Mouse (Mus musculus) cerebellum, postnatal 36 days (tissue): ENCODE data around the gene Loxl3.
A peak's percentile ranks its signal among the peaks of the same experiment; 100 is the strongest.

Experiments
- DNase-seq, 2 experiments: peaks; one replicate each; pipeline ENCODE4 v3.0.0; 2021 to 2022; ENCODE audit warnings: mixed read lengths in 2 of 2

The Loxl3 gene

DNA sequence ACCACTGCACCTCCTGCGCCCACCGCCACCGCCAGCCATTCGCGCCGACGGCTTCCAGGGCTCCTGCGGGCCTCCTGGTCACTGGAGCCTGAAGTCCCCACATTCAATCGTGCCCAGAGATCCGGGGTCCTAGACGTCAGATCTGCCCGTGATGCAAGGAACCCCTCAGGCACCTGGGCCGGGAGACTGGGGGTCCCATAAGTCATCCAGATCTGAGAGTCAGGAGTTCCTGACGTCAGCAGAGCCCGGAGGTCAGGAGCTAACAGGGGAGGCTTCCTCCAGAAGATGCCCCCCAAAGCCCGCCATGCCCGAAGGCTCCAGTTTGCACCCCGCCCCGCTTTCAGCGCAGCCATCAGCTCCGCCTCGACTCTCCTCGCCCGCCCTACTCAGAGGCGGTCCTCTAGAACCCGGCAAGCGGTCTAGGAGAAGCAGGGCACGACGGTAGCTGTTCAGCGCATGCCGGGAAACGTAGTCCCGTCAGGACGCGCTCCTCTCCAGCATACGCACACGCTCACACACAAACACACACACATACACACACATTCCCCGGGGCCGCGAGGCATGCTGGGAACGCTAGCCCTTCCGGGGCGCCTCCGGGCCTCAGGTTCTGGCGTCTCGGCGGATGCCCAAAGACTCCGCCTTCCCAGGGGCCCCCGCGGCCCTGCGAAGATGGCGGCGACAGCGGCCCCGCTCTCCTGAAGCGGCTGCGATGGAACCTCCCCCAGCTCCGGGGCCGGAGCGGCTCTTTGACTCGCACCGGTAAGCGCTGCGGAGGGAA lies 20.3 kb downstream of the Loxl3 start, which contains the start of gene Aup1:
Gene Aup1, plus strand, starts transcription at position 448 of the 778 bp plus-strand sequence.
- peak; percentile 96 for DNase-seq

DNA sequence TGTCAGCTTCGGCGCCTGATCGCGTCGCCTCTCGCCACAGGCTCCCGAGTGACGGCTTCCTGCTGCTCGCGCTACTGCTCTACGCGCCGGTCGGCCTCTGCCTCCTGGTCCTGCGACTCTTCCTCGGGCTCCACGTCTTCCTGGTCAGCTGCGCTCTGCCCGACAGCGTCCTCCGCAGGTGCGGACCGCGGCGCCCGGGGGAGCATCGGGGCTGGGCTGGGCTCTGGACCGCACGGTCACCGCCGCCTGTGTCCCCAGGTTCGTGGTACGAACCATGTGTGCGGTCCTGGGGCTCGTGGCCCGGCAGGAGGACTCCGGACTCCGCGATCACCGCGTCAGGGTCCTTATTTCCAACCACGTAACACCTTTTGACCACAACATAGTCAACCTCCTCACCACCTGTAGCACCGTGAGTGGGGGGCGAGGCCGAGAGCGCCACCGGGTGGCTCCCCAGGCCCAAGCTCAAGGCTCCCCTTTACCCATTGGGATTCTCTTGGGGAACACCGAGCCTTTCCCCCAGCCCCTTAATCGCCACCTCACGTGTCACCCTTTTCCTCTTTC lies 21.0 kb downstream of the Loxl3 start, which contains the start of gene Htra2:
Gene Htra2, minus strand, starts transcription at position 403 of the 561 bp plus-strand sequence.
- no peak for DNase-seq

GRCm38 (mm10) chr6:83057790-83058189 lies 23.8 kb downstream of the Loxl3 start, which contains the start of gene Dqx1:
Gene Dqx1 (plus strand): TSS chr6:83057844.
- no peak for DNase-seq

DNA sequence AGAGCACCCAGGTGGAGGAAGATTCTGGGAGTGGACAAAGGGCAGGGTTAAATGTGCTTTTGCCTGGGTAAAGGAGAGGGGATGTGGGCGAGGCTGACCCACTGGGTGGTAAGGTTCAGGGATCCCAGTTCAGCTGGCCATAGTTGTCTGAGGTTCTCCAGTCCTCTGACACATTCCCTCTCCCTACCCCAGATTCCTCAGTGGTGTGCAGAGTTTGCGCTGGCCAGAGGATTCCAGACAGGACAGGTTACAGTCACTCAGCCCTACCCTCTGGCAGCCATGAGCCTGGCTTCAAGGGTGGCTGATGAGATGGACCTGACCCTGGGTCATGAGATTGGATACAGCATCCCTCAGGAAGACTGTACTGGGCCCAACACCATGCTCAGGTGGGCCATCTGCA lies 24.8 kb downstream of the Loxl3 start:
- no peak for DNase-seq

DNA sequence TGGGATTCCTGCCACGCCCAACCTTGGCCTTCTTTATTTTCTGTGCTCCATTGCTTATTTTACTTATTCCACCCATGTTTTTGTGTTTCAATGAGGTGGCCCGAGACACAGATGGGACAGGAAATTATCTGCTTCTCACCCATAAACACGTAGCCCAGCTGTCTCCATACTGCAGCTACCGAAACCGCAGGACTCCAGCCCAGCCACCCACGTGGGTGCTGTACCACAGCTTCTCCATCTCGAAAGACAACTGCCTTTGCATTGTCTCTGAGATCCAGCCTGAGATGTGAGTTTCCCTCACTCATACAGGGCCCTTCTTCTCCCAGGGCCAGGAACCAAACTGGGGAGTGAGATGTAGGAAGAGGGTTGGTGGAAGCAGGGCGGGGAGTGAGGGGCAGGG lies 32.0 kb downstream of the Loxl3 start:
- no peak for DNase-seq

GRCm38 (mm10) chr6:83066441-83066840 lies 32.5 kb downstream of the Loxl3 start:
- no peak for DNase-seq

DNA sequence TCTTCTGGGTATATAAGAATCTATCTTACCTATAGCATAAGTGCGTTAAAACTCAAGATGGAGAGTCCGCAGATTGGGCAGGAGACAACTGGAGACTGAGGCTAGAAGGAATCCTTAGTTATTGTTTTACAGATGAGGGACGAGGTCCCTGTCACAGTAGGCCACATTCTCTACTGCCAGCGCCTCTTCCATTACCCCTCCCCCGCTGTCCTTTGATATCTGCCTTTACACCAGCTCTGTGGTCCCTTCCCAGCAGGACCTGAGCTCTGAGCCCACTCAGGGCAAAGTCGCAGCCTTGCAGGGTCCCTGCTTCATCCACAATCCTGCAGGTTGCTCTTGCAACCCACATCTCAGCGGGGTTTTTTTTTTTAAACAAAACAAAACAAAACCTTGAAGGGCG lies 34.2 kb downstream of the Loxl3 start:
- DNase-seq = no peak

DNA sequence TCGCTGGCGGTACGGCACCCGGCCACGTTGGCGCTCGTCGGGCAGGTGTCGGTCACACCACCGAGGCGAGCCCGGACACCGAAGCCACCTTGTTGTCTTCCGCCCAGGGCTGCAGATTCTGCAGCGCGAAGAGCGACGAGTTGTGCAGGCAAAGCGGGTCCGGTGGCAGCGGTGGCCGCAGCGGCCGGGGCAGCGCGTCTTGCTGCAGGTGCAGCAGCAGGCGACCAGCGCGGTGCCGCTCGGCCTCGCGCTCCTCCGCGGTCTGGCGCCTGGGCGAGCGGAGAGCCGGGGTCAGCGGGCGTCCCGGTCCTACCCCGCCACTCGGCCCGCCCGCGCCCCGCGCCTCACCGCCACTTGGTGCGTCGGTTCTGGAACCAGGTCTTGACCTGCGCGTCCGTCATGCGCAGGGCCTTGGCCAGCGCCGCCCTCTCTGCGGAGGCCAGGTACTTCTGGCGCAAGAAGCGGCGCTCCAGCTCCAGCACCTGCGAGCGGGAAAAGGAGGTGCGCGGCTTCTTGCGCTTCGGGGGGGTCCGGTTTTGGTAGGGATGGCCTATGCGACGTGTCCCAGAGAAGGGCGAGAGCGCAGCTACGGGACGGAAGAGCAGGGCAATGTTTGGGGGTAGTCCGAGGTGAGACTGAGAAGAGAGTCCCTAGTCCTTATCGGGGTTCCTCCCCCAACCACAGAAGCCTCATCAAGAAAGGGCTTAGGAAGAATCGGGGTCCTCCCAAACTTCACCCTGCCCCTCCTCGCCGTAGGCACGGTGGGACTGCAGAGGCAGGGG lies 34.9 kb downstream of the Loxl3 start:
- DNase-seq = no peak

- peak in 1 of 2 experiments; percentile 17 for DNase-seq
Observed at GRCm38 (mm10) chr6:83069488-83070246, 35.7 kb downstream of the Loxl3 start.

GRCm38 (mm10) chr6:83070247-83070310 lies 36.1 kb downstream of the Loxl3 start, which contains the start of gene Tlx2:
Gene Tlx2 (minus strand): TSS chr6:83070293.
- no peak for DNase-seq

DNA sequence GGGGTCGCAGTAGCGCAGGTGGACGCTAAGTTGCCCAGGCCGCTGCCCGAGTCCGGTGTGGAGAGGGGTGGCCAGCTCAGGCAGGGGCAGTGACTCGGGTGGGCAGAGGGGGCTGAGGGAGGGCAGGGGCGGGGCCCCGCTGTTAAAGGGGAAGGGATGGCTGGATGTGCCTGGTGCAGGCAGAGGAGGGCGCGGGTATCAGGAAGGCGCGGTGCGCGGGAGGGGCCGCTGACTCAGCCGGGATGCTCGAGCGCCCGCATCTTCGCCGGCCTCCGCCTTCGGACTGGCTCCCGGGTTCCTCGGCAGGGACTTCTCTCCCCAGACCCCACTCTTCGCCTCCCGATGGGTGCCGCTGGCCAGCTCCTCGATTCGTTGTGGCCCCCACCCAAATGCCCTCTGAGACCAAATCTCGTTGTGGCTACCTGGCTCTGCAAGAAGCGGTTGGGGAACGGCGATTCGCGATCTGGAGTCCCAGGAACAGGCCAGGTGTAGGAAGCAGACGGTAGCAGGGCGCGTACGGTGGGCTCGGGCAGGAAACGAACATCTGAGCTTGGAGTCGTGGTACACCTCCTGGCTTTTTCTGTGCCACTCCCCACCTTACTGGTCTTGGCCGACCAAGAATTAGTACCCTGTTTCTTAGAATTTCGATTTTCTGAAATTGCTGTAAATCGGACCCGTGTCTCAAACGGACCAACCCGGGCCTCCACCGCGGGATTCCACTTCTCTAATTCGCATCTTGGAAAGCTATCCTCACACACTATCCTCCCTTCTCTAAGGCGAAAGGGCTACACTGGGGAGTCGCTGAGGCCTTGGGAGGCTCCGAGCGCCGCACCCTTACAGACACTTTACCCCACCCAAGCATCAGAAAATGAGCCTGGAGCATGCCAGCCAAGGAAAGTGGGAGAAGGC lies 36.6 kb downstream of the Loxl3 start:
- DNase-seq = peak; percentile 22 to 58

GRCm38 (mm10) chr6:83071220-83071619 lies 37.2 kb downstream of the Loxl3 start:
- DNase-seq = peak in 1 of 2 experiments; percentile 27

DNA sequence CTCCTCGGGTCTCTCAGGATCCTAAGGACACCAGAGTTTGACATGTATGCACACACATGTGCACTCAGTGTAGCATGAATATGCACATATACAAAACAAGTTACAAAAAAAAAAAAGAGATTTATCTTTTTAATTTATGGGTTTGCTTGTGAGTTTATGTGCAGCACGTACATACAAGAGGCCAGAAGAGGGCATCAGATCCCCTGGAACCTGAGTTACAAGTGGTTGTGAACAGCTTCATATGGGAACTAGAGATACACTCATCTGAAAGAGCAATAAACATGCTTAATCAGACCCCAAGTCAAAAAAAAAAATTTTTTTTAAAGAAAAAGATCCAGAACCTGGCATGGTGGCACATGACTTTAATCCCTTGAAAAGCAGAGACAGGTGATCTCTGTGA lies 41.0 kb downstream of the Loxl3 start:
- DNase-seq = no peak

DNA sequence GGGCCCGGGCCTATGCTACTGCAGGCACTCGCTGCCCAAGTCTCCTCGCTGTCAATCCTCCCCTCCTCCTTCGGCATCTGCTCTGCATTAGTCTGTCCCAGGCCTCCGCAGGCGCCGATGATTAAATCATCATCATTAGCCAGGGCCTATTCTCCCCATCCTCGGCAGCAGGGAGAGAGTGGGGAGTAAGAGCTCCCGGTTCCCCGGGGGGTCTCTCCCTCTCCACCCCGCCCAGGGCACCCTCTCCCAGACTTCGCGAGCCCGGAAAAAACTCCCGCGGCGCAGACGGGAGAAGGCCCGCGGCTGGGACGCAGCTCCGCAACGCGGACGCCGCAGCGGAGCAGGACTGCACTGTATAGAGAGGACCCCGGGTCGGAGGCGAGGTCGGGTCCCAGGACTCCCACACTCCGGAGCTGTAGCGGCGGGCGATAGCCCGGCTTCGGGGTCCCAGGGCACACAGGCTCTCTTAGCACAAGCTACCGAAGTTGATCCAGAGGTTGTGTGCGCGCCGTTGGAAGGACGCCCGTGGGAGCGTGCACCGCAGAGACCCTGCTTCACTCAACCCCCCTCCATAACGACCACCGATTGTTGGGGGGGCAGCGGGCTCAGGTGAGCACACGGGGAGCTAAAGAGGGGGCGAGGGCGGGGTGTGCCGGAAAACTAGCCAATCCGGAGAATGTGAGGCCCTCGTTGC lies 43.8 kb downstream of the Loxl3 start, which contains the start of gene Pcgf1:
Gene Pcgf1, plus strand, starts transcription at position 240 of the 694 bp plus-strand sequence.
- peak; percentile 55 to 57 for DNase-seq

GRCm38 (mm10) chr6:83078324-83078858 lies 44.4 kb downstream of the Loxl3 start:
- peak; percentile 100 for DNase-seq

GRCm38 (mm10) chr6:83080210-83080609 lies 46.2 kb downstream of the Loxl3 start:
- DNase-seq = no peak

GRCm38 (mm10) chr6:83083497-83083896 lies 49.5 kb downstream of the Loxl3 start:
- DNase-seq = no peak

DNA sequence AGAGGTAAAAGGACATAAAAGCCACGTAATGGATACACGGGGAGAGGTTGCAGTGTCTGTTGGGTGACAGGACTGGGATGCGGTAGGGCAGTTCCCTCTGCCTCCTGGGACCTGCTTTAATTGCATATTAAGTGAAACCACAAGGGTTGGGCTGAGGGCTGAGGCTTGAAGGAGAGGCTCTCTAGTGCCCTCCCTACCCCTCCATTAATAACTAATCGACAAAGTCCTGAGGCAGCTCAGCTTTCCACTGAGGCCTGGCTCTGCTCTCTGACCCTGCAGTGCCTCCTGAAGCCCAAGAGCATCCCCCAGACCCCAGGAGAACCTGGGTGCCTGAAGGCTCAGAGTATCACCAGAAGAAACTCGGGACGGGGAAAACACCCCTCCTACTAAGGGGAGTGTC lies 50.5 kb downstream of the Loxl3 start:
- DNase-seq = no peak

DNA sequence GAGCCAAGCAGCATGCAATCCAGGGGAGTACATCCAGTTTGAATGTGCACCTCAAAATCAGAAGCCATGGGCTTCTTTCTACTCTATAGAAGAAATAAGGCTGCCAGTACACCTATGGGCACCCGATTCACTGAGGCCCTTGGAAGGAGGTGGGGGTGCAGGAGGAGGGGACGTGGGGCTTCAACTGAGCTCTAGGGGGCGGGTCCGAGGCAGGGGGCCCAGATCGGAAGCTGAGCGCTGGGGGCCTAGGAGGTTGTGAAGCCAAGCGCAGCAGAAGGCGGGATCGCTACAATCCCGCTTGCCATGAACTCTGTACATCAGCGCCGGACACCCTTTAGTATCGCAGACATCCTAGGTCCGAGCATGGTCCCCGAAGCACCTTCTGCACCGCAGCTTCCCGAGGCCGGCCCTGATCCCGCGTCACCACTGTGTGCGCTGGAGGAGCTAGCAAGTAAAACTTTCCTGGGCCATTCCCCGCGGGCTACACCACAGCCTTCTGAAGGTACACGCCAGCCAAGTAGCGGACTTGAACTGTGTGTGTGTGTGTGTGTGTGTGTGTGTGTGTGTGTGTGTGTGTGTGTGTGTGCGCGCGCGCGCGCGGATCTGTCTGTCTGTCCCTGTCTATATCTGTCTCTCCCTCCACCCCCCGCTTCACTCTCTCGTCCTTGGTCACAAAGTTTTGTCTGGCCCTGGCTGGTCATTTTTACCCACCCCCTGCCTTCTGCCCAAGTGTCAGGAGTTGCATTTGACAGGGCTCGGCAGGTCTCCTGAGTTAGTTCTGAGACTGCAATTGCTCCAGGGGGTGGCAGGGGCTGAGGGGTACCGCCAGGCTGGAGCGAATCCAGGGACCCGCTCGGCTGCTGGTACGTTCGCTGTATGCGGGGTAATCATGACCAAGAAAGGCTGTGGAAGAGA lies 52.4 kb downstream of the Loxl3 start, which contains the start of gene Lbx2:
Gene Lbx2, plus strand, starts transcription at position 247 of the 915 bp plus-strand sequence.
- no peak for DNase-seq
